Mouse (Mus musculus) liver, embryonic 14 days (tissue): ENCODE results near the gene Sv2c. TPM values are rescaled to one million over a fixed set of nuclear protein-coding genes. Genes with fewer than 3 reads are reported as not detected.

Experiments
- polyA plus RNA-seq: library from polyadenylated mRNA; depleted of rRNA; stranded (reverse); fragments of >200 nt; gene quantifications from 2 replicates; pipeline ENCODE4 v1.2.3, GENCODE M21; 2012; rRNA removed

The Sv2c gene
- polyA plus RNA-seq = 0.01 and 0.02 TPM in 2 replicates

DNA sequence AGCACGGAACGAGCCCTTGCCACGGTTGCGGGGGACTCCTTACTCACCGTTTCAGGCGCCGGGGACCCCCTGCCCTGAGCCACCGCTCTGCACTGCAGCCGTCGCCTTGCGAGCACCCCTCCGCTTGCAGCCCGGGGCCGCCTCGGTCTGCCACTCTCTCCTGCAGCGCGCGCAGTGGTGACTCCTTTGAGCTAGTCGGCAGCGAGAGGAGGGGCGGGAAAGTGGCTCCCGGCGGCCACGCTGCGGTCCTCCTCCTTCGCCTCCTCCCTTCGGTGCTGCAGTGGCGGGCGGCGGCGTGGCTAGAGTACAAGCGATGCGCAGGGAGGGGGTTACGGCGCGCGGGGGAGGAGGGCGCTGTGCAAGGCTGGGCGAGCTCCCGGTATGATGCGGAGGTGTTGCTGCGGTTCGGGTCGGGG is at the start of gene Sv2c:
Gene Sv2c (minus strand): TSS at position 177 of the 416 bp plus-strand sequence.

GRCm38 (mm10) chr13:96081754-96082153 is 50.6 kb downstream of the Sv2c start, which contains the start of gene Gm17190:
Gm17190 (plus strand) TSS chr13:96082054.

GRCm38 (mm10) chr13:96081276-96081675 is 51.1 kb downstream of the Sv2c start, which contains the start of gene Gm20075:
Gm20075 (minus strand) TSS chr13:96081376.

Other genes with a start within 250 kb of the Sv2c start
- gene Iqgap2, start 240.7 kb downstream of the Sv2c start, polyA plus RNA-seq = 11.5 and 12.8 TPM in 2 replicates
- 0.63 and 0.71 TPM in 2 replicates for gene Gm20075, start 51.2 kb downstream of the Sv2c start, polyA plus RNA-seq
- not detected in 2 replicates for gene Gm17190, start 50.5 kb downstream of the Sv2c start, polyA plus RNA-seq